Comparison of ENCODE assay signal across 7 mouse cellular contexts in genomic region chr1:36069291-36069771, GRCm38 (mm10). TPM values are rescaled to one million over a fixed set of nuclear protein-coding genes. Genes with fewer than 3 reads are reported as not detected.
A peak's percentile ranks its signal among the peaks of the same experiment; 100 is the strongest.
DNase-seq lines count a peak whose midpoint lies in the region; ATAC-seq and TF ChIP-seq lines count a peak whose summit lies in the region.

No protein-coding gene starts in this region.

- H3K27me3 ChIP-seq in embryonic facial prominence, embryonic 13.5 days: 0 out of 2 replicates have a peak, but pooled peaks cover 9% of the 10 kb centered on the region
- H3K27me3 ChIP-seq in liver, embryonic 14.5 days (ENCODE audit: control insufficient read depth, insufficient read depth, low read length): no peaks in the 10 kb centered on the region
- no peaks in the 10 kb centered on the region for H3K27me3 ChIP-seq in neural tube, embryonic 15.5 days (replicated peaks)

- WGBS in embryonic facial prominence, embryonic 13.5 days: 2% methylated on average over 13 of the region's 13 CpGs
- 2% methylated on average over 13 of the region's 13 CpGs for WGBS in liver, embryonic 14.5 days (ENCODE audit: insufficient replicate concordance)
- under 1% methylated on average over 13 of the region's 13 CpGs for WGBS in neural tube, embryonic 15.5 days

- DNase-seq in A20 (ENCODE audit: low read depth, low spot score): peak; percentile 83
- peak; percentile 60 for DNase-seq in CD4-positive helper T cell, adult 2 months (ENCODE audit: low read depth, low spot score)
- DNase-seq in liver, embryonic 14.5 days (ENCODE audit: low read depth in 3 of 3, low spot score in 3 of 3): no peak
- DNase-seq in frontal cortex, postnatal 14 days (ENCODE audit: low spot score in 2 of 2): no peak

- H3K27ac ChIP-seq in embryonic facial prominence, embryonic 13.5 days: no peak overlapping the region
- H3K27ac ChIP-seq in liver, embryonic 14.5 days: peak overlapping the region; percentile 78
- peak overlapping the region; percentile 91; the same call in 1 of the 2 replicates for H3K27ac ChIP-seq in neural tube, embryonic 15.5 days (replicated peaks)

- TF ChIP-seq EP300 in liver, embryonic 14.5 days (IDR thresholded peaks at IDR 0.05; ENCODE audit: low read depth): no peak

- H3K9ac ChIP-seq in embryonic facial prominence, embryonic 13.5 days: peak overlapping the region; percentile 80
- H3K9ac ChIP-seq in liver, embryonic 14.5 days (replicated peaks): peak overlapping the region; percentile 99
- H3K9ac ChIP-seq in neural tube, embryonic 15.5 days (replicated peaks): peak overlapping the region; percentile 79

- peaks cover 68% of the 10 kb centered on the region for H3K4me1 ChIP-seq in embryonic facial prominence, embryonic 13.5 days
- H3K4me1 ChIP-seq in liver, embryonic 14.5 days (replicated peaks; ENCODE audit: control insufficient read depth in 2 of 2, insufficient read depth in 2 of 2, low read length in 1 of 2): peaks cover 48 to 73% of the 10 kb centered on the region in 2 experiments
- peaks cover 69% of the 10 kb centered on the region for H3K4me1 ChIP-seq in neural tube, embryonic 15.5 days

- H3K9me3 ChIP-seq in embryonic facial prominence, embryonic 13.5 days: no peaks in the 10 kb centered on the region
- no peaks in the 10 kb centered on the region for H3K9me3 ChIP-seq in liver, embryonic 14.5 days (ENCODE audit: control insufficient read depth, low read length)
- H3K9me3 ChIP-seq in neural tube, embryonic 15.5 days (replicated peaks): no peaks in the 10 kb centered on the region

- H3K36me3 ChIP-seq in embryonic facial prominence, embryonic 13.5 days: peaks cover 17% of the 10 kb centered on the region; the same call in 1 of the 2 replicates
- peaks cover 40% of the 10 kb centered on the region for H3K36me3 ChIP-seq in liver, embryonic 14.5 days (replicated peaks; ENCODE audit: control insufficient read depth, insufficient read depth, low read depth)
- H3K36me3 ChIP-seq in neural tube, embryonic 15.5 days: no peaks in the 10 kb centered on the region

- peak overlapping the region; percentile 71 for H3K4me3 ChIP-seq in embryonic facial prominence, embryonic 13.5 days
- H3K4me3 ChIP-seq in liver, embryonic 14.5 days (ENCODE audit: insufficient read depth in 1 of 2, low read depth in 2 of 2, low read length in 2 of 2): peak overlapping the region; percentile 87 to 92
- H3K4me3 ChIP-seq in neural tube, embryonic 15.5 days (replicated peaks): peak overlapping the region; percentile 88

- H3K4me2 ChIP-seq in embryonic facial prominence, embryonic 13.5 days: peak overlapping the region; percentile 96
- H3K4me2 ChIP-seq in liver, embryonic 14.5 days (ENCODE audit: low read depth): peak overlapping the region; percentile 98
- peak overlapping the region; percentile 87 for H3K4me2 ChIP-seq in neural tube, embryonic 15.5 days

- no peak for ATAC-seq in embryonic facial prominence, embryonic 13.5 days (ENCODE audit: insufficient number of reproducible peaks, insufficient read depth, low FRiP score, low TSS enrichment, low read depth)
- ATAC-seq in inflammation-experienced regulatory T-cells, adult 6 months: peak; percentile 33
- peak; percentile 4; the same call in 1 of the 2 replicates for ATAC-seq in liver, embryonic 14.5 days (ENCODE audit: insufficient read depth)
- ATAC-seq in neural tube, embryonic 15.5 days (ENCODE audit: low FRiP score): no peak

- TF ChIP-seq CTCF in liver, embryonic 14.5 days (IDR thresholded peaks at IDR 0.05; ENCODE audit: low read depth): no peak

RNA-seq across cellular contexts. Expression of gene Hs6st1, which starts 1.1 kb away (rescaled TPM):
- 5.4 and 6.1 TPM in 2 replicates for polyA plus RNA-seq in embryonic facial prominence, embryonic 13.5 days (2015; fragmentation: Nextera tagmentation; extraction: Ambion mirVana)
- polyA plus RNA-seq in inflammation-experienced regulatory T-cells, adult 6 months (2017; shearing (Covaris generic)): 1 to 10 TPM; 2.2 to 5.1 (median 4.9) TPM
- 29.3 and 31.0 TPM in 2 replicates for polyA plus RNA-seq in liver, embryonic 14.5 days (2012; rRNA removed)
- 6.8 and 12.0 TPM in 2 replicates for polyA plus RNA-seq in liver, embryonic 14.5 days (2014; fragmentation: Nextera tagmentation; extraction: Ambion mirVana)
- polyA plus RNA-seq in neural tube, embryonic 15.5 days (2015; fragmentation: Nextera tagmentation; extraction: Ambion mirVana): 11.7 and 24.1 TPM in 2 replicates

Comparison
In these comparisons a context has a peak if more than half of its experiments do, and no peak if none do; other contexts are left out.
1. DNase-seq: peak in A20 (single experiment) and CD4-positive helper T cell, adult 2 months (single experiment); none in liver, embryonic 14.5 days (0 of 3) and frontal cortex, postnatal 14 days (0 of 2).
2. ATAC-seq: peak in inflammation-experienced regulatory T-cells, adult 6 months (single experiment) and liver, embryonic 14.5 days (single experiment); none in embryonic facial prominence, embryonic 13.5 days (single experiment) and neural tube, embryonic 15.5 days (single experiment).
3. Peak in every context shown above with its lines, with median percentiles within 50 percentile points of each other: H3K4me2 ChIP-seq, H3K4me3 ChIP-seq and H3K9ac ChIP-seq.